Mouse (Mus musculus): ENCODE measurements around the gene Ppp4r1.

The Ppp4r1 gene

GRCm38 (mm10) chr17:65851749-65852148 is 69.4 kb downstream of the Ppp4r1 start:
- in situ Hi-C loops (cut with MboI, MseI) = loop anchor here (25.0 kb wide), 1 partner anchor 661 kb away; the partner anchor contains the start of gene Rab12

GRCm38 (mm10) chr17:65853326-65853725 is 71.0 kb downstream of the Ppp4r1 start:
- in situ Hi-C loops (cut with MboI, MseI) = loop anchor here (25.0 kb wide), 1 partner anchor 659 kb away; the partner anchor contains the start of gene Rab12

- in situ Hi-C loops (cut with MboI, MseI) = loop anchor here (25.0 kb wide), 1 partner anchor 658 kb away; the partner anchor contains the start of gene Rab12
Measured at GRCm38 (mm10) chr17:65854006-65854405, 71.6 kb downstream of the Ppp4r1 start.

GRCm38 (mm10) chr17:65857617-65858016 is 75.2 kb downstream of the Ppp4r1 start:
- in situ Hi-C loops (cut with MboI, MseI) = loop anchor here (25.0 kb wide), 1 partner anchor 655 kb away; the partner anchor contains the start of gene Rab12

- in situ Hi-C loops (cut with MboI, MseI) = loop anchor here (25.0 kb wide), 1 partner anchor 650 kb away; the partner anchor contains the start of gene Rab12
Measured at GRCm38 (mm10) chr17:65862579-65862978, 80.2 kb downstream of the Ppp4r1 start.

- in situ Hi-C loops (cut with MboI, MseI) = loop anchor here (25.0 kb wide), 1 partner anchor 648 kb away; the partner anchor contains the start of gene Rab12
Measured at GRCm38 (mm10) chr17:65863830-65864229, 81.5 kb downstream of the Ppp4r1 start.

GRCm38 (mm10) chr17:65864742-65865141 is 82.4 kb downstream of the Ppp4r1 start:
- in situ Hi-C loops (cut with MboI, MseI) = loop anchor here (25.0 kb wide), 1 partner anchor 648 kb away; the partner anchor contains the start of gene Rab12

- in situ Hi-C loops (cut with MboI, MseI) = loop anchor here (25.0 kb wide), 1 partner anchor 647 kb away; the partner anchor contains the start of gene Rab12
Measured at GRCm38 (mm10) chr17:65865265-65865664, 82.9 kb downstream of the Ppp4r1 start.

GRCm38 (mm10) chr17:65866201-65866600 is 83.8 kb downstream of the Ppp4r1 start:
- in situ Hi-C loops (cut with MboI, MseI) = loop anchor here (25.0 kb wide), 1 partner anchor 646 kb away; the partner anchor contains the start of gene Rab12

- in situ Hi-C loops (cut with MboI, MseI) = loop anchor here (25.0 kb wide), 1 partner anchor 644 kb away; the partner anchor contains the start of gene Rab12
Measured at GRCm38 (mm10) chr17:65867996-65868395, 85.6 kb downstream of the Ppp4r1 start.

GRCm38 (mm10) chr17:65869720-65870119 is 87.3 kb downstream of the Ppp4r1 start:
- in situ Hi-C loops (cut with MboI, MseI) = loop anchor here (5.0 to 25.0 kb wide), 4 partner anchors 68 to 643 kb away; partner anchors contain the start of gene Rab12

GRCm38 (mm10) chr17:65870146-65870545 is 87.8 kb downstream of the Ppp4r1 start:
- in situ Hi-C loops (cut with MboI, MseI) = loop anchor here (5.0 to 25.0 kb wide), 4 partner anchors 67 to 642 kb away; partner anchors contain the start of gene Rab12

GRCm38 (mm10) chr17:65871641-65872041 is 89.3 kb downstream of the Ppp4r1 start:
- in situ Hi-C loops (cut with MboI, MseI) = loop anchor here (5.0 to 25.0 kb wide), 4 partner anchors 66 to 641 kb away; partner anchors contain the start of gene Rab12

GRCm38 (mm10) chr17:65872051-65872450 is 89.7 kb downstream of the Ppp4r1 start:
- in situ Hi-C loops (cut with MboI, MseI) = loop anchor here (5.0 to 25.0 kb wide), 4 partner anchors 65 to 640 kb away; partner anchors contain the start of gene Rab12

GRCm38 (mm10) chr17:65872652-65873051 is 90.3 kb downstream of the Ppp4r1 start:
- in situ Hi-C loops (cut with MboI, MseI) = loop anchor here (5.0 to 25.0 kb wide), 4 partner anchors 65 to 640 kb away; partner anchors contain the start of gene Rab12

GRCm38 (mm10) chr17:65873156-65873555 is 90.8 kb downstream of the Ppp4r1 start:
- in situ Hi-C loops (cut with MboI, MseI) = loop anchor here (5.0 to 25.0 kb wide), 4 partner anchors 64 to 639 kb away; partner anchors contain the start of gene Rab12

- in situ Hi-C loops (cut with MboI, MseI) = loop anchor here (5.0 to 25.0 kb wide), 4 partner anchors 63 to 638 kb away; partner anchors contain the start of gene Rab12
Measured at GRCm38 (mm10) chr17:65873834-65874233, 91.5 kb downstream of the Ppp4r1 start.

GRCm38 (mm10) chr17:65877026-65877425 is 94.7 kb downstream of the Ppp4r1 start:
- in situ Hi-C loops (cut with MboI, MseI) = no loop called here

GRCm38 (mm10) chr17:65884061-65884669 is 101.8 kb downstream of the Ppp4r1 start:
- in situ Hi-C loops (cut with MboI, MseI) = no loop called here

- in situ Hi-C loops (cut with MboI, MseI) = no loop called here
Measured at GRCm38 (mm10) chr17:65884691-65885397, 102.5 kb downstream of the Ppp4r1 start.

- in situ Hi-C loops (cut with MboI, MseI) = no loop called here
Measured at GRCm38 (mm10) chr17:65885398-65885696, 103.0 kb downstream of the Ppp4r1 start.
